Mouse (Mus musculus) spleen, adult 2 months (tissue): ENCODE results near the gene Dock3. TPM values are rescaled to one million over a fixed set of nuclear protein-coding genes. Genes with fewer than 3 reads are reported as not detected.
"Not testable (repeated sequence)": the region's sequence is repeated elsewhere in the genome, so short reads cannot be mapped to it uniquely, and the experiment has no call there.

Experiments
- DNase-seq, 2 experiments: peaks; one replicate each; pipeline versions ENCODE4 v3.0.0 to v3.0.0-alpha.2; 2012 to 2021; ENCODE audit warnings: low spot score in 2 of 2, low read depth in 1 of 2
- H3K27ac ChIP-seq: fragments of 200-500 bp; 2 replicates; pipeline ENCODE4 v1.5.1; 2012; ENCODE audit warnings: low read length, inconsistent platforms; ENCODE audit not compliant: insufficient read depth
- H3K27me3 ChIP-seq: fragments of 200-500 bp; 2 replicates; pipeline ENCODE4 v1.6.1; 2012; ENCODE audit warnings: mild to moderate bottlenecking, moderate library complexity, low read length, inconsistent platforms; ENCODE audit not compliant: control insufficient read depth, insufficient read depth
- H3K36me3 ChIP-seq: fragments of 200-500 bp; 2 replicates; pipeline ENCODE4 v1.6.1; 2012; ENCODE audit warnings: mild to moderate bottlenecking, low read length, inconsistent platforms; ENCODE audit not compliant: control insufficient read depth, insufficient read depth
- H3K4me1 ChIP-seq: fragments of 200-500 bp; 2 replicates; pipeline ENCODE4 v1.6.1; 2011; ENCODE audit warnings: inconsistent platforms; ENCODE audit not compliant: control insufficient read depth, insufficient read depth, insufficient read length
- H3K4me3 ChIP-seq: fragments of 200-500 bp; 2 replicates; pipeline ENCODE4 v1.5.1; 2011; ENCODE audit warnings: mild to moderate bottlenecking, inconsistent platforms; ENCODE audit not compliant: insufficient read depth, insufficient read length; ENCODE audit errors: extremely low read depth
- CTCF ChIP-seq: fragments of 200-500 bp; IDR thresholded peaks from 2 replicates; pipeline ENCODE4 v1.5.1; 2011; ENCODE audit warnings: mild to moderate bottlenecking, inconsistent platforms; ENCODE audit not compliant: insufficient read depth, insufficient read length, insufficient replicate concordance; ENCODE audit errors: extremely low read depth
- POLR2A ChIP-seq: fragments of 200-500 bp; IDR thresholded peaks from 2 replicates; pipeline ENCODE4 v1.6.1; 2011; ENCODE audit warnings: low read depth, low read length, inconsistent platforms
- WGBS: fragments of 180-500 bp; shearing (Covaris S2); methylation state at CpG from one replicate; pipeline ENCODE4 v1.1.7; 2018; 5-methylcytosine and 5-hydroxymethylcytosine counted together
- polyA plus RNA-seq: library from polyadenylated mRNA; depleted of rRNA; stranded (reverse); fragments of >200 nt; gene quantifications from 2 replicates; pipeline ENCODE4 v1.2.3, GENCODE M21; 2012

The Dock3 gene
- polyA plus RNA-seq, 1 experiment = 0.78 TPM

GRCm38 (mm10) chr9:107224597-107224996 is 7.1 kb downstream of the Dock3 start:
- 83% methylated on average over 1 of the region's 1 CpGs for WGBS
- TF ChIP-seq POLR2A (no peak), CTCF (no peak)
- H3K36me3 ChIP-seq = no peaks in the 10 kb centered on the region
- DNase-seq = no peak
- no peak overlapping the region for H3K27ac ChIP-seq
- no peak overlapping the region for H3K4me3 ChIP-seq
- H3K27me3 ChIP-seq = peaks cover 4% of the 10 kb centered on the region
- H3K4me1 ChIP-seq = no peaks in the 10 kb centered on the region

GRCm38 (mm10) chr9:107174831-107175230 is 56.9 kb downstream of the Dock3 start:
- not testable (repeated sequence) for H3K27me3 ChIP-seq, DNase-seq, H3K4me1 ChIP-seq, H3K27ac ChIP-seq, H3K36me3 ChIP-seq, H3K4me3 ChIP-seq
- 85% methylated on average over 1 of the region's 1 CpGs for WGBS

- WGBS = 77% methylated on average over 4 of the region's 4 CpGs
- TF ChIP-seq CTCF = no peak
- TF ChIP-seq POLR2A = no peak
- Histone ChIP-seq H3K4me3 (no peak overlapping the region), H3K27me3 (no peaks in the 10 kb centered on the region), H3K4me1 (no peaks in the 10 kb centered on the region), H3K27ac (no peak overlapping the region), H3K36me3 (no peaks in the 10 kb centered on the region)
- DNase-seq = no peak
Observed at GRCm38 (mm10) chr9:107165792-107166191, 65.9 kb downstream of the Dock3 start.

- DNase-seq = no peak
- no peaks in the 10 kb centered on the region for H3K36me3 ChIP-seq
- 12% methylated on average over 3 of the region's 3 CpGs for WGBS
- H3K27ac ChIP-seq = no peak overlapping the region
- no peaks in the 10 kb centered on the region; the same call in 1 of the 2 replicates for H3K27me3 ChIP-seq
- no peaks in the 10 kb centered on the region for H3K4me1 ChIP-seq
- H3K4me3 ChIP-seq = no peak overlapping the region
- no peak for TF ChIP-seq CTCF
- no peak for TF ChIP-seq POLR2A
Observed at GRCm38 (mm10) chr9:107164825-107165224, 66.9 kb downstream of the Dock3 start.

GRCm38 (mm10) chr9:107156388-107156787 is 75.3 kb downstream of the Dock3 start:
- not testable (repeated sequence) for H3K36me3 ChIP-seq, H3K4me3 ChIP-seq, H3K4me1 ChIP-seq, DNase-seq, H3K27ac ChIP-seq, H3K27me3 ChIP-seq
- 84% methylated on average over 4 of the region's 4 CpGs for WGBS

- TF ChIP-seq CTCF = no peak
- no peak for TF ChIP-seq POLR2A
- no peak overlapping the region for H3K4me3 ChIP-seq
- H3K27ac ChIP-seq = no peak overlapping the region
- no peak for DNase-seq
- no peaks in the 10 kb centered on the region for H3K36me3 ChIP-seq
- H3K4me1 ChIP-seq = no peaks in the 10 kb centered on the region
- no peaks in the 10 kb centered on the region for H3K27me3 ChIP-seq
- 68% methylated on average over 3 of the region's 3 CpGs for WGBS
Observed at GRCm38 (mm10) chr9:107112791-107113190, 118.9 kb downstream of the Dock3 start.

GRCm38 (mm10) chr9:107112056-107112455 is 119.7 kb downstream of the Dock3 start:
- WGBS = 72% methylated on average over 2 of the region's 2 CpGs
- DNase-seq = no peak
- Histone ChIP-seq H3K27ac (no peak overlapping the region), H3K36me3 (no peaks in the 10 kb centered on the region), H3K4me3 (no peak overlapping the region), H3K27me3 (no peaks in the 10 kb centered on the region), H3K4me1 (no peaks in the 10 kb centered on the region)
- TF ChIP-seq CTCF (no peak), POLR2A (no peak)
